Mouse (Mus musculus): ENCODE results near the gene Defb39. TPM values are rescaled to one million over a fixed set of nuclear protein-coding genes. Genes with fewer than 3 reads are reported as not detected.

Gene Defb39
- not detected in 2 replicates for polyA plus RNA-seq (2012; rRNA removed)

DNA sequence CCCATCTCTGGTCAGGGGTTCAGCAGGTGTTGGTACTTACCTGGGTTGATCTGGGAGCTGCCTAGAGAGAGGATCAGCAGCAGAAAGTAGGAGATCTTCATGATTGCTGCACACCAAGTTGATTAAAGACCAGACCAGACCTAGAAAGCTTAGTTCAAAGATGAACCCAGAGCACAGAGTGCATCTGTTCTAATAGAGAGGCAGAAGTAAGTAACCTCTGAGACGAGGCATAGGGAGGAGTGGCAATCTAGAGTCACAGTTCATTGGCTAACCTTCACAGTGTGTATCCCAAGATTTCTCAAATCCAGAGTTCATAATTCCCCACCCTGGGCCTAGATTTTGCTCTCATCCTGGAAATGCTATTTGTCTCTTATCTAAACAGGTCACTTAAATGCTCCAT, at the start of gene Defb39:
Gene Defb39 (minus strand): TSS at position 101 of the 400 bp plus-strand sequence.
- DNase-seq (ENCODE audit: extremely low spot score in 1 of 2, low spot score in 1 of 2), result no peak

DNA sequence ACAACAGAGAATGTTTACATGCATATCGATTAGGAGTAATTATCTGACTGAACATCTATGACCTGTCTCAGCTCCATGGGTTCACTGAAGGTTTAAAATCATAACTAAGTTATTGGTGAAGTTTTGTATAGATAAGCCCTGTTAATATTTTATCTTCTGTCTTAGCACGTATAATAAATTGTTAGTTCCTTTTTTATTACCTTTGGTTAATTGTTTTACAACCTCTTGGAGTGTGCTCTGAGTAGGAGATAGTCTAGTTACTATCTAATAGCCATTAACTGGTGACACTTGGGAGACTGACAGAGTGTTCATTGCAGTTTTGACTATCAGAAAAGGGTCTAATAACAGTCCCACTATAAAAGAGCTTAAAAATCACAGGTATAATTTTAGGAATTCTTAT, 1.4 kb upstream of the Defb39 start:
- DNase-seq (ENCODE audit: extremely low spot score in 1 of 2, low spot score in 1 of 2), result no peak

DNA sequence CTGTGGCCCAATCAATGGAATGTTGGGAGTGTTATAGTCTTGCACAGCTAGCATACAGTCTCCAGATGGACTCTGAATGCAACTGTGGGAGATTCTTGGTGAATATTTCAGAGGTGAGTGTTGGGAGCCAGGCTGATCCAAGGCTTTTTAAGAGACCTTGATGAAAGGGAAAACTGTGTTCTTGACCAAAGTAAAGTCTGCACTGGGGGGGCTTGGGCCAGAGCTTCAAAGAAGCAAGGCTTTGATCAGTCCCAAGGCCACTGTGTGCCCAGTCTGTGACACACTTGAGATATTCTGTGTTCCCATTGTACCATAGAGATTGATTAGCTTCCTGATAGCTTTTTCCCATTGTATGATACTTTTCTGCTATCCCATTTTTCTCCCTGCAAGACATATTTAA, 1.7 kb downstream of the Defb39 start:
- no peak for DNase-seq (ENCODE audit: extremely low spot score in 1 of 2, low spot score in 1 of 2)

DNA sequence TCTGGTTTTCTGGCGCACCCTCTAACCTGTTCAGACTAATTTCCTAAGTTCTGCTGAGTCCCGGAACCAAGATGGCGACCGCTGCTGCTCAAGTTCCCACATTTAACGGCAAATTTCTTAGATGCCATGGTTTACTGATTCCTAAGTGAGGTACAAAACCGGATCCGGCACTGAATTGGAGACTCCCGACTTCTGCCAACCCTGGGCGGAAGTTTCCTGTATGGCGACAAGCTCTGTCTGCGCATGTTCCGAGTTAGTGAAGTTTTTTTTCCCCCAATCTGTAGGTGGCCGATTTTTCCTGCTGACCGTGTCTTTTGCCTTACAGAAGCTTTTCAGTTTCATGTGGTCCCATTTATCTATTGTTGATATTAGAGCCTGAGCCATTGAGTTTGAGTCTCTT, 19.4 kb downstream of the Defb39 start:
- DNase-seq (ENCODE audit: extremely low spot score in 1 of 2, low spot score in 1 of 2), result no peak

GRCm38 (mm10) chr8:19026466-19026865, 38.1 kb downstream of the Defb39 start, which contains the start of gene Defb38:
Gene Defb38, minus strand, starts transcription at chr8:19026566.
- no peak for DNase-seq (ENCODE audit: extremely low spot score in 1 of 2, low spot score in 1 of 2)

Other genes with a start within 250 kb of the Defb39 start
- not detected in 2 replicates for gene Defb40, start 86.6 kb downstream of the Defb39 start, polyA plus RNA-seq (2012; rRNA removed)
- gene Defb37, start 73.8 kb downstream of the Defb39 start, polyA plus RNA-seq (2012; rRNA removed), result not detected in 2 replicates
- not detected in 2 replicates for gene Defb38, start 38.2 kb downstream of the Defb39 start, polyA plus RNA-seq (2012; rRNA removed)
- not detected in 2 replicates for gene Defb12, start 50.0 kb upstream of the Defb39 start, polyA plus RNA-seq (2012; rRNA removed)
- not detected in 2 replicates for gene Defb34, start 58.9 kb upstream of the Defb39 start, polyA plus RNA-seq (2012; rRNA removed)
- not detected in 2 replicates for gene Gm45826, start 76.0 kb upstream of the Defb39 start, polyA plus RNA-seq (2012; rRNA removed)
- not detected in 2 replicates for gene Defb14, start 129.5 kb upstream of the Defb39 start, polyA plus RNA-seq (2012; rRNA removed)
- not detected in 2 replicates for gene Defb4, start 133.9 kb upstream of the Defb39 start, polyA plus RNA-seq (2012; rRNA removed)
- gene Defb6, start 160.7 kb upstream of the Defb39 start, polyA plus RNA-seq (2012; rRNA removed), result not detected in 2 replicates
- gene Defb46, start 175.1 kb upstream of the Defb39 start, polyA plus RNA-seq (2012; rRNA removed), result not detected in 2 replicates
- gene Defb5, start 182.8 kb upstream of the Defb39 start, polyA plus RNA-seq (2012; rRNA removed), result not detected in 2 replicates
- gene Defb3, start 228.6 kb upstream of the Defb39 start, polyA plus RNA-seq (2012; rRNA removed), result not detected in 2 replicates